Mouse (Mus musculus) adrenal gland, adult 18-20 months (tissue): ENCODE measurements around the gene Gm39566. TPM values are rescaled to one million over a fixed set of nuclear protein-coding genes. Genes with fewer than 3 reads are reported as not detected.

Experiments
- DNase-seq, 2 experiments: peaks; one replicate each; pipeline ENCODE4 v3.0.0; 2021 to 2022; ENCODE audit warnings: low spot score in 2 of 2
- total RNA-seq, 2 experiments: library from RNA; stranded (reverse); gene quantifications; 1 replicate in 1 of 2; 2 replicates in 1 of 2; pipeline ENCODE4 v1.2.3; 2021

Gene Gm39566
- total RNA-seq, 2 experiments from 2014 or later, result not detected

GRCm38 (mm10) chr11:69835326-69835965 lies 20.3 kb upstream of the Gm39566 start:
- no peak for DNase-seq

GRCm38 (mm10) chr11:69834001-69834549 lies 19.0 kb upstream of the Gm39566 start:
- DNase-seq, result no peak

DNA sequence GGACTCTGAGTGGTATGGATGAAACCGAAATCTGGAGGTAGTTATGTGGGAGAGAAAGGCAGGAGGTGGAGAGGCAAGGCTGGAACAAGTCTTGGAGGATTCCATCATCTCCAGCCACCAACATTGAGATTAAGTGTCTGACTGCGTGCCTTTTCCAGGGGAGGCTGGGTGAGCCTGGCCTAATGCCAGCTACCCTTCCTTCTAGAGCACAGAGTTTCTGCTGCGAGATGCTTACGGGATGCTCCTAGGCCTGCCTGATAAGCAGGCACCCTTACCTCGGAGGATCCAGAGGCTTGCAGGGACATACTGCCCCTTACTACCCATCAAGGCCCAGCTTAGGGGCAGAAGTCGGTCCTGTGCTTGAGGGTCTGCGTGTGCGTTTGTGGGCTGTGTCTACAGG lies 18.5 kb upstream of the Gm39566 start:
- no peak for DNase-seq

DNA sequence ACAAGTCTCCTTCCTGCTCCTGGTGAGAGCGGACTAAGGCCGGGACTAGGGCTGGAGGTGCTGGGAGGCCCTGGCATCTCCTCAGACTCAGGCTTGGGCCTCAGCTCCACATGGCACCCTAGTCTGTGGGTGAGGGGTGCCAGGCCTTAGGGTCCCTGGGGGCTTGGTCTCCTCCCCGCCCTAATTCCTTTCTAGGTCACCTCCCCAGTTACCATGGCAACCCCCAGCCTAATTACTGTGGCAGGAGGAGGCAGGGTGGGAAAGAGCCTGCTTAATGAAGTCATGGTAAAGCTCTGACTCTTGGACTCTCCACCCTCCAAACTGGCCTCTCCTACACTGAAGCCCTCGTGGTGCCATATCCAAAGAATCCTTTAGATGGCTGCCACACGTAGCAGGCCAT lies 13.7 kb upstream of the Gm39566 start:
- DNase-seq, result no peak

GRCm38 (mm10) chr11:69823456-69823855 lies 8.4 kb upstream of the Gm39566 start:
- no peak for DNase-seq

- no peak for DNase-seq
Observed at GRCm38 (mm10) chr11:69822080-69822479, 7.0 kb upstream of the Gm39566 start, which contains the start of gene Spem1. Spem1 (minus strand) TSS chr11:69822180.

GRCm38 (mm10) chr11:69818871-69819270 lies 3.8 kb upstream of the Gm39566 start:
- DNase-seq, result no peak

- no peak for DNase-seq
Observed at GRCm38 (mm10) chr11:69818365-69818764, 3.3 kb upstream of the Gm39566 start, which contains the start of gene Spem2. Spem2 (minus strand) TSS chr11:69818465.

- no peak for DNase-seq
Observed at GRCm38 (mm10) chr11:69816520-69816919, 1.4 kb upstream of the Gm39566 start.

GRCm38 (mm10) chr11:69810280-69810679 lies 4.8 kb downstream of the Gm39566 start:
- DNase-seq, result no peak

- no peak for DNase-seq
Observed at GRCm38 (mm10) chr11:69807641-69808040, 7.5 kb downstream of the Gm39566 start.

- no peak for DNase-seq
Observed at GRCm38 (mm10) chr11:69806378-69806777, 8.7 kb downstream of the Gm39566 start.

- no peak for DNase-seq
Observed at GRCm38 (mm10) chr11:69804972-69805909, 9.9 kb downstream of the Gm39566 start, which contains the start of gene Tmem102. Tmem102 (minus strand) TSS chr11:69805624.

- peak in 1 of 2 experiments; percentile 23 for DNase-seq
Observed at GRCm38 (mm10) chr11:69804652-69804940, 10.5 kb downstream of the Gm39566 start.

DNA sequence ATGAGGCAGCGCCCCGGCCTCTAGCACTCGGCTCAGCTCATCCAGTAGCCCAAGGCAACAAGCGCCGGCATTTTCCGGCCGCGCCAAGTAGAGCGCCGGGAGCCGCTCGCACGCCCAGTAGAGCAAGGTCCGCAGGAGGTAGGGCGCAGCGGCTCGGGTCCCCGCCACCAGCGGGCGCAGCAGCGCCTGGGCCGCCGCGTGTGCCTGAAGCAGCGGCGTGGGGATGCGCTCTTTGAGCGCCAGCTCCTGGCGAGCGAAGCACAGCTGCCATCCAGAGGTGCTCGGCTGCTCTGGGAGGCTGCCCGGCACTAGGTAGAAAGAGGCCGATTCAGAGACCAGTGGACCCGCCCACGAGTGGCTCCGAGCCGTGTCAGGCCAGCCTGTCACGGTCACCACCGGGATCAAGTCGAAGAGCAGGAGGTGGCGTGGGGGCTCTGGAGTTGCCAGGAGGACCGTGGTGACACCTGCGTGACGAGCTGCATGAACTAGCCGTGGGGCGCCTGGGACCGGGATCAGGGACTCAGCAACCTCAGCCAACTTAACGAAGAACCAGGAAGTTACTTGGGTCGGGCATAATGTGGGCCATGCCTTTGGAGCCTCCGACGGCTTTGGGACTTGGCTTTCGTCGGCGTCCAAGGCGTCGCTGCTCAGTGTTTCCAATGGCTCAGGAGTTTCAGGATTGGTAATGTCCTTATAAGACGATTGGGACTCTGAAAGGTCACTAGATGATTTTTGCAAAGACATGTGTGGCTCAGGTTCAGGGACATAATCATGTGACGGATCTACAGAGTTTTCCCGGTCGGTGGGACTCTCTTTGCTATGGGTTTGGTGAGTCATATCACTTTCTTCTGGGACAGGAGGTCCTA lies 11.1 kb downstream of the Gm39566 start:
- DNase-seq, result peak; percentile 78 to 82

DNA sequence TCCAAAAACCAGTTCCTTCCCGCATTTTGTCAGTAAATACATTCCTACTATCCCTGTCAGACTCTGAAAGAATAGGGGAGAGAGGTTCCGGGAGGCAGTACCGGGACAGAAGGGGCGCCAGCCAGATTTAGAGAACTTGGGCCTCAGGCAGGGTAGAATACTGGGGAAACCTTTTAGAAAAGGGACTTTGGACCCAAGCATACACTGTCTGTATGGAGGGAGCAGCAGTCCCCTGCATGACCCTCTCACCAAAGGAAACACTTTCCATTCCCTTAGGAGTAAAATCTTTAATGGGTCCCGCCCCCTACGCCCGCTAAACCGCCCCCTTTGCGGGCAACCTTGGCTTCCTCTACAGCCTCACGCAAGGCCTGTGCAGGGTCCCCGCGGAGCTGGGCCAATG lies 11.8 kb downstream of the Gm39566 start:
- DNase-seq, result no peak

GRCm38 (mm10) chr11:69802648-69803105 lies 12.4 kb downstream of the Gm39566 start:
- peak; percentile 87 to 89 for DNase-seq

DNA sequence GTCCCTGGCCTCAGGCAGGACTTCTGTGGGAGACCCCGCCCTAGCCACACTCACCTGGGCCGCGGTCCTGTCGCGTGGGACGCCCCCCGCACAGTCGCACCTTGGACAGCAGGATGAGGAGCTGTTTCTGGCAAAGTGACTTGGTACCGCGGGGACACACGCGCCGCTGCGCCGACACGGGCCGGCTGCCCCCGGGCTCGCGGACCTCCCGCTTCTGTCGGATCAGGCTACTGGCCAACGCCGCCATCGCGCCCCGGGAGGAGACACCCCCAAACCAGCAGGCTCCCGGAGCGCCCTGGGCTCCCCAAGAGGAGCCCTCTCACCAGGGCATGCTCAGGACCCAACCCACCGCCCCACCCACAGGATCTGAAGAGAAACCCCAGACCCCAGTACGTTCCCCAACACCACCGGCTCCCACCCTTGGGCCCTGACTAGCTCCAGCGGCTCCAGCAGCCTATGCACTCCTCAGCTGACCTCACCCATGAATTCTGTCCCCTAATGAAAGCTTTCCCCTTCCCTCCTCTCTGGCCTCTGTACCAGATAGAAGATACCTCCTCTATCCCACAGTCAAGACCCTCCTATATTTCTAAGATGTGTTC lies 13.6 kb downstream of the Gm39566 start, which contains the start of gene Fgf11:
Fgf11 (minus strand) TSS at position 479 of the 599 bp plus-strand sequence.
- DNase-seq, result no peak

DNA sequence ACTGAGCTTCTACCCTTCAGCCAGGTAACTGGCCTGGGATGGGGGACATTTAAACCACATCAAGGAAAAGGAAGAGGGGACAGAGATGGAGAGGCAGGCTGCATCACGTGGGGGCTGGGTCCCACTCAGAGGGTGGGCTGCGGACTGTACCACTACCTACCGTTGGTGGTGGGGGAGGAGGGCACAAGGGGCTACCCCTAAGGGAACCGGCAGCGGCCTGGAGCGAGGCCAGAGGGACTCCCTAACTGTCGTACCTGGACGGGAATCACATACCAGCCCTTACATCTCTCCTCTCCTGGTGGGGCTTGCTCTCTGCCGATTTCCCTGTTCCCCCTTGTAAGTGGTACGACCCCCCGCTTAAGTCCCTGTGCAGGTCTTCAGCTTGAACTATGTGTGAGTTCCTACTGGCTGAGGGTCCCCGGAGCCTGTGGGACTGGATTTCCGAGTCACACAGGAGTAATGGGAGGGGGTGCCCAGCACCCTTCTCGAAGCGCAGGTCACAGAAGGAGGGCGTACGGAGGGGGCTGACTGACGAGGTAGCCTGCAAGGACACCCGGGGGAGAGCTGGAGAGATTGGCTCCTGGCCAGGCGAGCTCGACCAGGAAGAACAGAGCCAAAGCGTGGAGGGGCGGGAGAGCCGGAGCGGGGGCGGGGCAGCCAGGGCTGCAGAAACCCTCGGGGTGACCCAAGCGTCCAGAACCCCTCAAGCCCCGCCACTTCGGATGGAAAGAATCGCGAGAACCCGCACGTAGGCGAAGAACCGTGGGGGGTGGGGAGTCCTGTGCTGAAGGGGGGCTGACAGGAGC lies 14.5 kb downstream of the Gm39566 start:
- peak in 1 of 2 experiments; percentile 65 for DNase-seq

- no peak for DNase-seq
Observed at GRCm38 (mm10) chr11:69800138-69800391, 15.0 kb downstream of the Gm39566 start.
